Mouse (Mus musculus): ENCODE data around the gene Dpf3. TPM values are rescaled to one million over a fixed set of nuclear protein-coding genes. Genes with fewer than 3 reads are reported as not detected.
A peak's percentile ranks its signal among the peaks of the same experiment; 100 is the strongest.

Dpf3 gene
- polyA plus RNA-seq, 1 experiment from 2014 or later = 15.5 TPM

DNA sequence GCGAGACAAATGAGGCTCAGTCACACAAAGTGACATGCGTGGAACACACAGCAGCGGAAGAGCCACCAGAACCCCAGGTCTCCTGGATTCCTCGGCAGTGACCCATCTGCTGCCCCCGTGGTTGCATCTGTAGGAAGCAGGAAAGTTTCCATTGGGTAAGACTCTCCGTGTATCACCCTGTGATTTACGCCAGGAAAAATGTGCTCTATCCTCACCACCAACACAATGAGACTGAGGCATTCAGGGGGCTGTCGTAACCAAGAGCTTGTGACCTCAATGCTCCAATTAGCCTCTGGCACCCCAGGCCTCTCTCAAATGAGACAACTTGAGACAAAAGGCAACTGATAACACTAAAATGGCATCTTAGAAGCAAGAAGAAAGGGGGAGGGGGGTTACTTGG, 192.5 kb downstream of the Dpf3 start:
- no peaks in the 10 kb centered on the region for H3K4me1 ChIP-seq (ENCODE audit: control insufficient read depth, insufficient read depth, low read length)
- H3K27me3 ChIP-seq (ENCODE audit: control insufficient read depth, insufficient read depth, low read length) = no peaks in the 10 kb centered on the region
- peaks cover 4% of the 10 kb centered on the region; the same call in 1 of the 2 replicates for H3K36me3 ChIP-seq (ENCODE audit: control insufficient read depth, insufficient read depth, low read length)
- 57% methylated on average over 8 of the region's 8 CpGs for WGBS
- ATAC-seq (ENCODE audit: low FRiP score, low TSS enrichment) = no peak
- no peak overlapping the region for H3K27ac ChIP-seq (ENCODE audit: low read depth, low read length)
- H3K4me3 ChIP-seq (ENCODE audit: low read length) = no peak overlapping the region
- no peak overlapping the region for H3K4me2 ChIP-seq (replicated peaks; ENCODE audit: low read depth, low read length)
- H3K9me3 ChIP-seq (ENCODE audit: control insufficient read depth, low read length) = no peaks in the 10 kb centered on the region
- H3K9ac ChIP-seq (ENCODE audit: low read depth, low read length) = no peak overlapping the region

DNA sequence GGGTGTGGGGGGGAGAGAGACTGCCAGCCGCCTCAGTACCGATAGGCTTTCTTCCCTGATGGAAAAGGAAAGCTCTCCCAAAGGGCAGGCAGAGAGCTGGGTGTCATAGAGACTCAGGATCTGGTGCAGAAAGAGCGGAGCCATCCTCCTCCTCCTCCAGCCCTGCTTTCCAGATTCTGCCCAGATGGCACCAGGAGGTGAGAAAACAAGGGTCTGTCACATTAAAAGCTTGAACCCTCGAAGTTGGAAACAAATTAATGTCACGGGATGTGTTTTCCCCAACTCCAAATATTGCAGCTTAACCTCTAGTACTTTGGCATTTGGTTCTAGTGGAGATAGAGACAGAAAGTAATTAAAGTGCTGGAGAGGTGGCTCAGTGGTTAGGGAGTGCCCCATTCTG, 195.6 kb downstream of the Dpf3 start:
- no peaks in the 10 kb centered on the region for H3K27me3 ChIP-seq (ENCODE audit: control insufficient read depth, insufficient read depth, low read length)
- H3K36me3 ChIP-seq (ENCODE audit: control insufficient read depth, insufficient read depth, low read length) = peaks cover 4% of the 10 kb centered on the region; the same call in 1 of the 2 replicates
- no peak for ATAC-seq (ENCODE audit: low FRiP score, low TSS enrichment)
- no peak overlapping the region for H3K27ac ChIP-seq (ENCODE audit: low read depth, low read length)
- no peak overlapping the region for H3K4me2 ChIP-seq (replicated peaks; ENCODE audit: low read depth, low read length)
- no peak overlapping the region for H3K4me3 ChIP-seq (ENCODE audit: low read length)
- H3K9ac ChIP-seq (ENCODE audit: low read depth, low read length) = no peak overlapping the region
- H3K9me3 ChIP-seq (ENCODE audit: control insufficient read depth, low read length) = no peaks in the 10 kb centered on the region
- peaks cover 3% of the 10 kb centered on the region for H3K4me1 ChIP-seq (ENCODE audit: control insufficient read depth, insufficient read depth, low read length)
- 76% methylated on average over 5 of the region's 5 CpGs for WGBS

DNA sequence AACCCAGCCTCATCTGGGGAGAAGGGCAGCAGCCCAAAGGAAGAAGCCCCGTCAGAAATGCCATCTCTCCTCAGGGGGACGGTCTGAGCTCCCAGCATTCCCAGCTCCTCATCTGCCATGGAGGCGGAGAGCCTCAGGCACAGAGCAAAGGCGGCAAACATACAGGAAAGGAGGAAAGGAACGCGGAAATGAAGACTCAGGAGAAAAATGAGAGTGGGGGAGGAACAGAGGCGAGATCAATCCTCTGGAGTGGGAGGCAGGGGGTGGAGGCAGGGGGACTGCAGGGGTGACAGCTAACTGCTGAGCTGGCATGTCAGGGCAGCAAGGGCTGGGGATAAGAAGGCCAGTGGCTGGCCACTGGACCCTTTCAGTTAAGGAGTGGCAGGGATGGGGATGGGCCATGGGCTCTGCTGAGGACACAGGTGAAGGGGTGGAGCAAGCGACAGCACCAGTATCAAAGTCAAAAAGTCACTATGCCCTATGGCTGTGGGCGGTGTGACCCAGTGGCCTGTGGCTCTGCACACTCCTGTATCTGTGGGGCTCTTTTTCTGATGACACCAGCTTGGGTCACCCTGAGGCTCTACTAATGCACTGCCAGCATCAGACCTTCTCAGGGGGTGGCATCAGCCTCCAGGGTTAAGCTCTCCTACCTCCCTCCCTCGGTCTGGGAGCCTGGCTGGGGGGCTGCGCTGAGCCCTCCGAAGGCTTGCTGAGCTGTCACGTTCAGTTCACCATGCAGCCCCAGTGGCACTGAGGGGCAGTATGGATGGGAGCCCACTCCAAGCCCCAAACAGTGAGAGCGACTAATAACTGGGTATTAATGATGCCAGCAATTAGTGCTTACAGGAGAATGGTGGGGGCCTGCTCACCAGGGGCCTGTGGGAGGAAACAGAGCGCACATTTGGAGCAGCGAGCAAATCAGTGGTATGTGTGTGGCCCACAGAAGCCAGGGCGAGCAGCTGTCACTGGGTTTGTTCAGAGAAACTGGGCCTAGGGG, 200.7 kb downstream of the Dpf3 start:
- ATAC-seq (ENCODE audit: low FRiP score, low TSS enrichment) = peak; percentile 49; the same call in 1 of the 2 replicates
- H3K9ac ChIP-seq (ENCODE audit: low read depth, low read length) = no peak overlapping the region
- no peaks in the 10 kb centered on the region for H3K36me3 ChIP-seq (ENCODE audit: control insufficient read depth, insufficient read depth, low read length)
- H3K4me3 ChIP-seq (ENCODE audit: low read length) = no peak overlapping the region
- whole genome bisulfite sequencing = 52% methylated on average over 17 of the region's 17 CpGs
- peaks cover 8% of the 10 kb centered on the region for H3K4me1 ChIP-seq (ENCODE audit: control insufficient read depth, insufficient read depth, low read length)
- H3K27ac ChIP-seq (ENCODE audit: low read depth, low read length) = no peak overlapping the region
- peak overlapping the region; percentile 12; the same call in 1 of the 2 replicates for H3K4me2 ChIP-seq (replicated peaks; ENCODE audit: low read depth, low read length)
- no peaks in the 10 kb centered on the region for H3K27me3 ChIP-seq (ENCODE audit: control insufficient read depth, insufficient read depth, low read length)
- no peaks in the 10 kb centered on the region for H3K9me3 ChIP-seq (ENCODE audit: control insufficient read depth, low read length)

DNA sequence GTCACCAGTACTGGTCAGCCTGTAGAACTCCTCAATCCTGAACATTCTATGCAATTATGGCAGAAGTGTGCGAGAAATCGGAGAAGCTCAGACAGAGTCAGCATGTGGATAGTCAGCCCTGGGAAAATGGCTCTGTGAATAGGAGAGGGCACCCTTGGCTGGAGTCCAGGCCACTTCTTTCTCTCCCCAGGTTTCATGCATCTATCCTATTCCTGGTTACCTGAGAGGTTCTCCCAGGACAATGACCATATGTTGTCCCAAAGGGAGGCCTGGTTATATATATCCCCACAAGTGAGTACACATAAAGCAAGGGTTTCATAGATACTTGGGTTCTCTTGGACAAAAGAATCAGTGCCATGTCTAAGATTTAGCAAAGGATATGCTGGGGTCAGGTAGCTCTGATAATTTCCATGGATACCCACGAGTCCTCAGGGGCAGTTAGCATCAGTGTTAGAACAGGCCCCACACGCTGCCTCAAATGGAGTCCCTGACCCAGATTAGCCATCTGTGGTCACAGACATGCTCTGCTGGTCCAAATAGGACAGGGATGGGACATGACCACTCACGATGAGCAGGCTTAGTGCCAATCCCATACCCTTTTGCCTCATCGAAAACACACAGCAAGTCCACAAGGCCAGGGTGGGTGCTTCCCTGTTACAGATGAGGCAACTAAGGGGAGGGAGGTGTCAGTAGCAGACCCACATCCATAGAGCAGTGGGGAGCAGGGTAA, 203.8 kb downstream of the Dpf3 start:
- 88% methylated on average over 6 of the region's 6 CpGs for WGBS
- Histone ChIP-seq H3K36me3 (ENCODE audit: control insufficient read depth, insufficient read depth, low read length) (no peaks in the 10 kb centered on the region), H3K4me3 (ENCODE audit: low read length) (no peak overlapping the region), H3K4me2 (replicated peaks; ENCODE audit: low read depth, low read length) (no peak overlapping the region), H3K4me1 (ENCODE audit: control insufficient read depth, insufficient read depth, low read length) (peaks cover 8% of the 10 kb centered on the region), H3K27me3 (ENCODE audit: control insufficient read depth, insufficient read depth, low read length) (no peaks in the 10 kb centered on the region), H3K9ac (ENCODE audit: low read depth, low read length) (no peak overlapping the region), H3K27ac (ENCODE audit: low read depth, low read length) (no peak overlapping the region), H3K9me3 (ENCODE audit: control insufficient read depth, low read length) (no peaks in the 10 kb centered on the region)
- ATAC-seq (ENCODE audit: low FRiP score, low TSS enrichment) = no peak

DNA sequence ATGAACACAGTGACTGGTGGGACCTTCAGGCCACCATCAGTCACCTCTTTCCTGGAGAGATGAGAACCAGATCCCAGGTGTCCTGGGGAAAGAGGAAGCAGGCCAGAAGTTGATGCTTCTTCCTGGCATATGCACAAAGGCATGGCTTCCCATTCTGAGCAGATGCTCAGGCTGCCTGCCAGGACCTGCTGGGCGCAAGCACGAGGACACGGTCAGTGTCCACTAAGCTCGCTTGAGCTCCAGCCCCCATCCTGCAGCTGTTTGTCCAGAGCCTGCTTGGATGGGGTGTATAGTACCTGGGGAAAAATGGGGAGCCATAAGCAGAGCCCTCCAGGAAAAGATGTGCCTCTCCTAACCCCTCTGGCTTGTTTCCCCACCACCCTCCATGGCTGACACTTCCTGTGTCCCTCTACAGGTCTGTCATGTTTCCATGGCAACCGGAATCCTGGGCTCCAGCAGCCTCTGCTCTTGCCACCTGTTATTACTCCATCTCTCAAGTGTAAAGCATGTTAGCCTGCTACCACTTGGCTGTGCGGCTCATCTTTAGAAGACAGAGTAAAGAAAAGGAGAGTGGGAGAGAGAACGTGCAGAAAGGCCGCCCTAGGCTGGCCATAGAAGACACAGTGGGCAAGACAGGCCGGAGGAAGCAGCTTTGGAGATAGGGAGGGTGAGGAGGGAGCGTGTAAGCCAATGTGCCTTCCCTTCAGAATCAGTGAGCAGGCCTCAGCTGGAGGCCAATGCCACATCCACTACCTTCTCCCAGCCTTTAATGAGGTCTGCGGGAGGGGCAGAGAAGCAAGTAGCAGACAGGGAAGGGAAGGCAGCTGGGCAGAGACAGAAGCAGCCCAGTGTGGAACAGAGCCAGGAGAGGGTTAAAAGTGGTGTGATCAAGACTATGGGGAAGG, 209.7 kb downstream of the Dpf3 start:
- Histone ChIP-seq H3K27ac (ENCODE audit: low read depth, low read length) (no peak overlapping the region), H3K4me3 (ENCODE audit: low read length) (no peak overlapping the region), H3K4me2 (replicated peaks; ENCODE audit: low read depth, low read length) (no peak overlapping the region), H3K27me3 (ENCODE audit: control insufficient read depth, insufficient read depth, low read length) (no peaks in the 10 kb centered on the region), H3K4me1 (ENCODE audit: control insufficient read depth, insufficient read depth, low read length) (no peaks in the 10 kb centered on the region), H3K9ac (ENCODE audit: low read depth, low read length) (no peak overlapping the region), H3K36me3 (ENCODE audit: control insufficient read depth, insufficient read depth, low read length) (no peaks in the 10 kb centered on the region), H3K9me3 (ENCODE audit: control insufficient read depth, low read length) (no peaks in the 10 kb centered on the region)
- WGBS = 79% methylated on average over 11 of the region's 11 CpGs
- ATAC-seq (ENCODE audit: low FRiP score, low TSS enrichment) = peak; percentile 32; the same call in 1 of the 2 replicates

DNA sequence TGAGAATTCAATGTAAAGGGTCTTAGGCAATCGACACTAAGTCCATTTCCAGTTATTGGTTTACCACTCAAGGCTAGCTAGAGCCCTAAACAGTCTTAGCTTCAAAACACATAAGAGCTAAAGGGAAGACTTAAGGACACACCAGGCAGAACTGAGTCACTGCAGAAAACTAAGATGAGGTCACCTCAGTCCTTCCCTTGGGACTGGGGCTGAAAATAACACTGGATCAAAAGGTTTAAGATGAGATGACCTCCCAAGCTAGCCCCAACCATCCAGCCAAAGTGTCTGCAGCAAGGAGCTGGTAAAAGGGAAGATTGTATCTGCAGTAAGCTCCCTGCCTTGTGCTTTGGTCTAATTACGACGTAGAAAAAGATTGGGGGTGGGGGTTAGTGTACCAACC, 216.3 kb downstream of the Dpf3 start:
- H3K9ac ChIP-seq (ENCODE audit: low read depth, low read length) = no peak overlapping the region
- no peaks in the 10 kb centered on the region for H3K27me3 ChIP-seq (ENCODE audit: control insufficient read depth, insufficient read depth, low read length)
- no peak for ATAC-seq (ENCODE audit: low FRiP score, low TSS enrichment)
- H3K27ac ChIP-seq (ENCODE audit: low read depth, low read length) = no peak overlapping the region
- no peaks in the 10 kb centered on the region for H3K4me1 ChIP-seq (ENCODE audit: control insufficient read depth, insufficient read depth, low read length)
- H3K4me3 ChIP-seq (ENCODE audit: low read length) = no peak overlapping the region
- no peak overlapping the region for H3K4me2 ChIP-seq (replicated peaks; ENCODE audit: low read depth, low read length)
- WGBS = 91% methylated on average over 3 of the region's 3 CpGs
- no peaks in the 10 kb centered on the region for H3K9me3 ChIP-seq (ENCODE audit: control insufficient read depth, low read length)
- no peaks in the 10 kb centered on the region for H3K36me3 ChIP-seq (ENCODE audit: control insufficient read depth, insufficient read depth, low read length)

DNA sequence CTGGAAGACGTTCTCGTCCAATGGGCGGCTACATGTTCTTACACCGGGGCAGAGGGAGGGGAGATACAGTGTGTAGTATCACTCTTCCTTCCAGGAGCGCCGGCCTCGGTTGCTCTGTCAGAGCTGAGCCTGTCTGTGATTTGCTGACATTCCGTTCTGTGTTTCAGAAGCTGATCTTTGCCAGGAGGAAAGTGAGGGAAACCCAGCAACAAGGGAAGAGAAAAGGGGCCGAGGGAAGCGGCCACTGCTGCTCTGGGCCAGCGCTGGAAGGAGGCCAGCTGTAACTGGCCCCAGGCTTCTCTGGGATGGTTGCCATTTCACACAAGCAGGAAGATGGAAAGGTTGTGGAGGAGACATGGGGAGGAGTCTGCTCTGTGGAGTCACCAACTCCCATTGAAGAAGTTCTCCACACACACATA, 219.0 kb downstream of the Dpf3 start:
- Histone ChIP-seq H3K4me2 (replicated peaks; ENCODE audit: low read depth, low read length) (no peak overlapping the region), H3K4me3 (ENCODE audit: low read length) (no peak overlapping the region), H3K4me1 (ENCODE audit: control insufficient read depth, insufficient read depth, low read length) (no peaks in the 10 kb centered on the region), H3K36me3 (ENCODE audit: control insufficient read depth, insufficient read depth, low read length) (no peaks in the 10 kb centered on the region), H3K9ac (ENCODE audit: low read depth, low read length) (no peak overlapping the region), H3K27ac (ENCODE audit: low read depth, low read length) (peak overlapping the region; percentile 72), H3K9me3 (ENCODE audit: control insufficient read depth, low read length) (no peaks in the 10 kb centered on the region), H3K27me3 (ENCODE audit: control insufficient read depth, insufficient read depth, low read length) (no peaks in the 10 kb centered on the region)
- 51% methylated on average over 11 of the region's 11 CpGs for WGBS
- ATAC-seq (ENCODE audit: low FRiP score, low TSS enrichment) = peak; percentile 78

DNA sequence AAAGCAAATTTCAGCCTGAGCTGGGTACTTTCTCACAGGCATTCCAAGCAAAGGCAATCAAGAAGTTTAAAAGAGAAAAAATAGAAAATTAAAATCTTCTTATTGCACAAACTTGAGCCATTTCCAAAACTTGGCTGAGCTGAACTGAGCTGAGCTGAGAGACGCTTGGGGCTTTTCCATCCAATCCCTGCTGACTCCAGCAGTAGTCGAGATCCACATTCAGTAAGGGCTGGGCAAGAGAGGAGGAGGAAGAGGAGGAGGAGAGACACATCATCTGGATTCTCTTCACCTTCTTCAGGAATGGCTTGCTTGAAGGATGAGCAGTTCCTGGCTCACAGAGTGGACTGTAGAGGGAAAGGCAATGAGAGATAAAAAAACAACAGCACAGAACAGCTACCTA, 227.0 kb downstream of the Dpf3 start:
- Histone ChIP-seq H3K4me1 (ENCODE audit: control insufficient read depth, insufficient read depth, low read length) (no peaks in the 10 kb centered on the region), H3K4me3 (ENCODE audit: low read length) (no peak overlapping the region), H3K36me3 (ENCODE audit: control insufficient read depth, insufficient read depth, low read length) (no peaks in the 10 kb centered on the region), H3K9ac (ENCODE audit: low read depth, low read length) (no peak overlapping the region), H3K27me3 (ENCODE audit: control insufficient read depth, insufficient read depth, low read length) (no peaks in the 10 kb centered on the region), H3K9me3 (ENCODE audit: control insufficient read depth, low read length) (no peaks in the 10 kb centered on the region), H3K4me2 (replicated peaks; ENCODE audit: low read depth, low read length) (no peak overlapping the region), H3K27ac (ENCODE audit: low read depth, low read length) (no peak overlapping the region)
- ATAC-seq (ENCODE audit: low FRiP score, low TSS enrichment) = no peak
- WGBS = 83% methylated on average over 2 of the region's 2 CpGs

All from kidney, embryonic 14.5 days (tissue).